Mouse (Mus musculus) lung, postnatal 0 days (tissue): ENCODE measurements around the gene Dapk1. TPM values are rescaled to one million over a fixed set of nuclear protein-coding genes. Genes with fewer than 3 reads are reported as not detected.
A peak's percentile ranks its signal among the peaks of the same experiment; 100 is the strongest.

Experiments used
- ATAC-seq: fragments of 200-750 bp; cut with Nextera tagmentation; 2 replicates; pipeline ENCODE4 v1.8.0; 2017; ENCODE audit warnings: moderate library complexity
- DNase-seq: peaks from one replicate; pipeline ENCODE4 v3.0.0-alpha.2; 2016; ENCODE audit warnings: low spot score
- H3K27ac ChIP-seq: fragments of 300-500 bp; sonication (generic); 2 replicates; pipeline ENCODE4 v1.5.1; 2014; ENCODE audit warnings: antibody characterized with exemption, mild to moderate bottlenecking, low read length, mixed read lengths
- H3K27me3 ChIP-seq: fragments of 300-500 bp; sonication (generic); replicated peaks from 2 replicates; pipeline ENCODE4 v1.6.1; 2014; ENCODE audit warnings: low read length, mixed read lengths; ENCODE audit not compliant: insufficient read depth
- H3K36me3 ChIP-seq: fragments of 300-500 bp; sonication (generic); 2 replicates; pipeline ENCODE4 v1.6.1; 2014; ENCODE audit warnings: low read length, mixed read lengths; ENCODE audit not compliant: insufficient read depth
- H3K4me1 ChIP-seq: fragments of 300-500 bp; sonication (generic); 2 replicates; pipeline ENCODE4 v1.6.1; 2014; ENCODE audit warnings: antibody characterized with exemption, low read depth, low read length, mixed read lengths; ENCODE audit not compliant: insufficient read depth
- H3K4me2 ChIP-seq: fragments of 300-500 bp; sonication (generic); replicated peaks from 2 replicates; pipeline ENCODE4 v1.6.1; 2014; ENCODE audit warnings: low read depth, mild to moderate bottlenecking, low read length, moderate library complexity, mixed read lengths
- H3K4me3 ChIP-seq: fragments of 300-500 bp; sonication (generic); 2 replicates; pipeline ENCODE4 v1.5.1; 2014; ENCODE audit warnings: low read depth, low read length
- H3K9ac ChIP-seq: fragments of 300-500 bp; sonication (generic); replicated peaks from 2 replicates; pipeline ENCODE4 v1.6.1; 2014; ENCODE audit warnings: low read depth, mild to moderate bottlenecking
- H3K9me3 ChIP-seq: fragments of 300-500 bp; sonication (generic); 2 replicates; pipeline ENCODE4 v1.6.1; 2016; ENCODE audit warnings: low read length, mixed read lengths
- CTCF ChIP-seq: IDR thresholded peaks from 2 replicates; pipeline ENCODE4 v1.5.1; 2016; ENCODE audit warnings: antibody characterized with exemption, mild to moderate bottlenecking
- EP300 ChIP-seq: IDR thresholded peaks from 2 replicates; pipeline ENCODE4 v1.6.1; 2016; ENCODE audit warnings: antibody characterized with exemption, mild to moderate bottlenecking, control low read depth
- WGBS: fragments of 180-500 bp; shearing (Covaris S2); extraction: QIAGEN DNeasy Blood & Tissue Kit; methylation state at CpG from one replicate; pipeline ENCODE4 v1.1.7; 2014; 5-methylcytosine and 5-hydroxymethylcytosine counted together
- polyA plus RNA-seq: library from polyadenylated mRNA; unstranded; fragments of >200 nt; fragmentation: Nextera tagmentation; extraction: Ambion mirVana; gene quantifications from 2 replicates; pipeline ENCODE4 v1.2.1, GENCODE M21; 2015

Dapk1 gene
- polyA plus RNA-seq, 1 experiment from 2014 or later, result 48.7 TPM

- 46% methylated on average over 10 of the region's 10 CpGs for whole genome bisulfite sequencing
- H3K4me1 ChIP-seq, result peaks cover 30% of the 10 kb centered on the region; the same call in 1 of the 2 replicates
- ATAC-seq (no peak), DNase-seq (no peak)
- peak overlapping the region; percentile 65 for H3K27ac ChIP-seq
- no peaks in the 10 kb centered on the region for H3K27me3 ChIP-seq
- TF ChIP-seq CTCF, result no peak
- no peak for TF ChIP-seq EP300
- H3K36me3 ChIP-seq, result no peaks in the 10 kb centered on the region
- H3K9me3 ChIP-seq, result no peaks in the 10 kb centered on the region
- no peak overlapping the region for H3K9ac ChIP-seq
- no peak overlapping the region for H3K4me2 ChIP-seq
- H3K4me3 ChIP-seq, result no peak overlapping the region
Measured at GRCm38 (mm10) chr13:60671235-60671634, 69.5 kb downstream of the Dapk1 start.

GRCm38 (mm10) chr13:60672287-60672686, 70.5 kb downstream of the Dapk1 start:
- Histone ChIP-seq H3K4me1 (peaks cover 30% of the 10 kb centered on the region; the same call in 1 of the 2 replicates), H3K9me3 (no peaks in the 10 kb centered on the region), H3K9ac (no peak overlapping the region), H3K27me3 (no peaks in the 10 kb centered on the region), H3K4me3 (no peak overlapping the region), H3K36me3 (0 out of 2 replicates have a peak, but pooled peaks cover 2% of the 10 kb centered on the region), H3K27ac (peak overlapping the region; percentile 86), H3K4me2 (no peak overlapping the region)
- WGBS, result 49% methylated on average over 8 of the region's 8 CpGs
- ATAC-seq (peak; percentile 89), DNase-seq (peak; percentile 88)
- no peak for TF ChIP-seq CTCF
- peak; percentile 98 for TF ChIP-seq EP300

DNA sequence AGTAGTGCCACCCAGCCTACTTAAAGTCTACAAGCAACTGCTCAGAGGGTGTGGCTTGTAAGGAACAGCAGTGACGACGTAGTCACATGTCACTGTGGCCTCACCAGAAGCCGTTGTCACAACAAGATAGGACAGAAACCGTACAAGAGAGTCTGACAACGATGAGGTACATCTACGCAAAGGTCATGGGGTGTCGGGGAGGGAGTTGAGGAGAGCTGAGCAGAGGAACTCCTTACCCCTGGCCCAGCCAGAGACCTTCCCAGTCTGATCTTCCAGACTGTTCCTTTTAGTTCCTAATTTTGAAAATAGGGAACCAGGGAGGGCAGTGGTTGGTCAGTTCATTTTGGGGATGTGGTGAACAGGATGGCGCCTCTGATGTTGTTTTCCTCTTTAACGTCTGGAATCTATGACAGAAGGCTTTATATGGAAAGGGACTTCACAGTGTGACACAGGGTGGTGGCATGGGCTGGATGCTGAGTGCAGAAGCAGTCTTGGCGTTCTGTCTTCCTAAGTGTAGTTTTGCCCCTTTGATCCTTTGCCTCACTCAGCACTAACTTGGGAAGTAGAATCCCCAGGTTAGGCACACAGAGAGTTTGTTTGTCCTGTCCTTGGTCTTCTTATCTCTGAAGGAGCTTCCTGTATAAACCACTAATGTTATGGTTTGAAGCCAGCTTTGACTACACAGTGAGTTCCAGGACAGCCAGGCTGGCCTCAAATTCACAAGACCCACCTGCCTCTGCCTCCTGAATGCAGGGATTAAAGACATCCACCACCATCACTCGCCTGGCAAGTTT, 71.3 kb downstream of the Dapk1 start:
- DNase-seq (peak; percentile 78), ATAC-seq (peak; percentile 71)
- peak overlapping the region; percentile 86 for H3K27ac ChIP-seq
- TF ChIP-seq CTCF, result no peak
- no peaks in the 10 kb centered on the region for H3K9me3 ChIP-seq
- peaks cover 30% of the 10 kb centered on the region; the same call in 1 of the 2 replicates for H3K4me1 ChIP-seq
- no peak overlapping the region for H3K4me2 ChIP-seq
- no peak overlapping the region for H3K4me3 ChIP-seq
- no peaks in the 10 kb centered on the region for H3K27me3 ChIP-seq
- no peak overlapping the region for H3K9ac ChIP-seq
- 64% methylated on average over 11 of the region's 11 CpGs for WGBS
- 0 out of 2 replicates have a peak, but pooled peaks cover 4% of the 10 kb centered on the region for H3K36me3 ChIP-seq

GRCm38 (mm10) chr13:60674301-60674700, 72.6 kb downstream of the Dapk1 start:
- no peaks in the 10 kb centered on the region for H3K9me3 ChIP-seq
- DNase-seq, result no peak
- ATAC-seq, result no peak
- H3K9ac ChIP-seq, result no peak overlapping the region
- no peak overlapping the region for H3K4me3 ChIP-seq
- H3K27ac ChIP-seq, result peak overlapping the region; percentile 86
- H3K36me3 ChIP-seq, result 0 out of 2 replicates have a peak, but pooled peaks cover 4% of the 10 kb centered on the region
- TF ChIP-seq CTCF (no peak), EP300 (no peak)
- H3K27me3 ChIP-seq, result no peaks in the 10 kb centered on the region
- H3K4me1 ChIP-seq, result peaks cover 30% of the 10 kb centered on the region; the same call in 1 of the 2 replicates
- H3K4me2 ChIP-seq, result no peak overlapping the region
- WGBS, result 6% methylated on average over 2 of the region's 2 CpGs

GRCm38 (mm10) chr13:60674911-60675310, 73.2 kb downstream of the Dapk1 start:
- DNase-seq, result peak; percentile 87
- no peaks in the 10 kb centered on the region for H3K27me3 ChIP-seq
- no peak overlapping the region for H3K4me2 ChIP-seq
- 16% methylated on average over 9 of the region's 9 CpGs for WGBS
- 0 out of 2 replicates have a peak, but pooled peaks cover 4% of the 10 kb centered on the region for H3K36me3 ChIP-seq
- H3K4me1 ChIP-seq, result peaks cover 30% of the 10 kb centered on the region; the same call in 1 of the 2 replicates
- no peak overlapping the region for H3K9ac ChIP-seq
- H3K9me3 ChIP-seq, result no peaks in the 10 kb centered on the region
- peak; percentile 50 for ATAC-seq
- TF ChIP-seq CTCF, result no peak
- TF ChIP-seq EP300, result peak; percentile 71
- no peak overlapping the region for H3K4me3 ChIP-seq
- H3K27ac ChIP-seq, result peak overlapping the region; percentile 86

DNA sequence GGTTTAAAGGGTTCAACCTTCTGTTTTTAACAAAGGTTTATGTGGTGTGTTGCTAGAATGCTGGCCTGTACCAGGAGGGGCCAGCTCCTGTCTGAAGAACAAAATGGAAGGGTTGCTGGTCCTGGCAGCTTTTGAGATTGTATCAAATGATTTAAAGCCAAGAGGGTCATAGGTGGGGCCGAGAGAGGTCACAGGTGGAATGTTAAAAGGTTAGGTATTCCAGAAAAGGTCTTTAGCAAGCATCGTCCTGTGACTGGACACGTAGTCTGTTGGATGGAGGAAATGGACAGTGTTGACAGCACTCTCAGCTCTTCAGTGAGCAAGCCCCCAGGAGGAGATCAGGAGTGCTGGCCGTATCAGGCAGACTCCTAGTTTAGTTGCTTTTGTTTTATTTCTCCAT, 73.7 kb downstream of the Dapk1 start:
- peak overlapping the region; percentile 86 for H3K27ac ChIP-seq
- H3K4me2 ChIP-seq, result no peak overlapping the region
- peaks cover 27% of the 10 kb centered on the region; the same call in 1 of the 2 replicates for H3K4me1 ChIP-seq
- 0 out of 2 replicates have a peak, but pooled peaks cover 4% of the 10 kb centered on the region for H3K36me3 ChIP-seq
- H3K9me3 ChIP-seq, result no peaks in the 10 kb centered on the region
- TF ChIP-seq CTCF, result no peak
- TF ChIP-seq EP300, result peak; percentile 4; the same call in 1 of the 2 replicates
- no peaks in the 10 kb centered on the region for H3K27me3 ChIP-seq
- H3K9ac ChIP-seq, result no peak overlapping the region
- H3K4me3 ChIP-seq, result no peak overlapping the region
- no peak for ATAC-seq
- 30% methylated on average over 4 of the region's 4 CpGs for WGBS
- no peak for DNase-seq
